Mouse (Mus musculus) liver, embryonic 13.5 days (tissue): ENCODE measurements around the gene Immp2l. TPM values are rescaled to one million over a fixed set of nuclear protein-coding genes. Genes with fewer than 3 reads are reported as not detected.
"Not testable (repeated sequence)": the region's sequence is repeated elsewhere in the genome, so short reads cannot be mapped to it uniquely, and the experiment has no call there.

Experiments
- ATAC-seq: fragments of 200-750 bp; cut with Nextera tagmentation; 2 replicates; pipeline ENCODE4 v1.8.0; 2017; ENCODE audit warnings: low read depth, mild to moderate bottlenecking, moderate number of reproducible peaks, moderate library complexity
- DNase-seq: peaks from one replicate; pipeline ENCODE4 v3.0.0; 2022
- H3K27ac ChIP-seq: fragments of 300-500 bp; sonication (generic); 2 replicates; pipeline ENCODE4 v1.5.1; 2015; ENCODE audit warnings: moderate library complexity, mild to moderate bottlenecking, inconsistent platforms
- H3K27me3 ChIP-seq: fragments of 300-500 bp; sonication (generic); 2 replicates; pipeline ENCODE4 v1.6.1; 2015; ENCODE audit warnings: mild to moderate bottlenecking, inconsistent platforms
- H3K36me3 ChIP-seq: fragments of 300-500 bp; sonication (generic); 2 replicates; pipeline ENCODE4 v1.6.1; 2015; ENCODE audit warnings: mild to moderate bottlenecking, inconsistent platforms
- H3K4me1 ChIP-seq: fragments of 300-500 bp; sonication (generic); replicated peaks from 2 replicates; pipeline ENCODE4 v1.6.1; 2015; ENCODE audit warnings: inconsistent platforms
- H3K4me2 ChIP-seq: fragments of 300-500 bp; sonication (generic); 2 replicates; pipeline ENCODE4 v1.6.1; 2015; ENCODE audit warnings: inconsistent platforms, mild to moderate bottlenecking, moderate library complexity
- H3K4me3 ChIP-seq: fragments of 300-500 bp; sonication (generic); replicated peaks from 2 replicates; pipeline ENCODE4 v1.5.1; 2015; ENCODE audit warnings: mild to moderate bottlenecking, inconsistent platforms
- H3K9ac ChIP-seq: fragments of 300-500 bp; sonication (generic); 2 replicates; pipeline ENCODE4 v1.6.1; 2015; ENCODE audit warnings: mild to moderate bottlenecking, inconsistent platforms
- H3K9me3 ChIP-seq: fragments of 300-500 bp; sonication (generic); replicated peaks from 2 replicates; pipeline ENCODE4 v1.6.1; 2016; ENCODE audit warnings: inconsistent platforms
- WGBS: fragments of 180-500 bp; shearing (Covaris S2); methylation state at CpG from one replicate; pipeline ENCODE4 v1.1.7; 2015; ENCODE audit not compliant: insufficient replicate concordance; 5-methylcytosine and 5-hydroxymethylcytosine counted together
- polyA plus RNA-seq: library from polyadenylated mRNA; unstranded; fragments of >200 nt; fragmentation: Nextera tagmentation; extraction: Ambion mirVana; gene quantifications from 2 replicates; pipeline ENCODE4 v1.2.1, GENCODE M21; 2015

Gene Immp2l
- polyA plus RNA-seq, 1 experiment from 2014 or later, result 10.8 TPM

DNA sequence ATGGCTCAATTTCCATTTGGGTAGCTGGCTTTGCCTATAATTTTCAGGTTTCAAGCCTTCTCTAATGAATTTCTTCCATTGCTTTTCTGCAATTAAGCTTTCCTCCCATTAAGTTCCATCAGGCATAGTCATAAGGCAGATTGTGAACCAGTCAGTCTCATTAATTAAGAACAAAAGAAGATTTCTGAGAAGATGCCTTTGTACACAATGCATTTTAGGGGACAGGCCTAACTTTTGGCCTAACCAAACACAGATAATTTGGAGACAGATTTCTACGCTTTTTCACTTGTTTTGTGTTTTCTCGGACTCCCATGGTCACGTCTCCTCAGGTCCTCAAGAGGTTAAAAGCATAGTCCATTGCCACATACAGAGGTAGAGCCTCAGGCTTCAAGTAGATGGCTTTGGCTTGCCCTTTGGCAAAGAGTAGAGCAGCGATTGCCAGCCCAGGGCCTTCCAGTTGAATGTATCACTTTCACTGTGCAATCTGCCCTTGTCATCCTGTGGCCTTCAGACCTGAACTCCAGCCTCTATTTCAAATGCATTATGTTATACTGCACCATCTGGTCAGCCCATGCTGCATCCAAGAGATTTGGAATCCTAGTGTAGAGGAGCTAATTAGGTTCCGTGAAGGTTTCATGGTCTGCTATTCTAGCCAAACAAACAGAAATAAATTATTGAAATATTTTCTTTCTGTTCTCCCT, 750.9 kb downstream of the Immp2l start:
- WGBS, result 74% methylated on average over 5 of the region's 5 CpGs
- Histone ChIP-seq H3K4me1 (no peaks in the 10 kb centered on the region), H3K4me2 (no peak overlapping the region), H3K36me3 (no peaks in the 10 kb centered on the region), H3K4me3 (no peak overlapping the region), H3K9me3 (no peaks in the 10 kb centered on the region), H3K27ac (no peak overlapping the region), H3K9ac (no peak overlapping the region), H3K27me3 (no peaks in the 10 kb centered on the region)
- DNase-seq, result no peak
- no peak for ATAC-seq

- not testable (repeated sequence) for H3K27me3 ChIP-seq, H3K36me3 ChIP-seq, H3K4me1 ChIP-seq, H3K27ac ChIP-seq, H3K9me3 ChIP-seq, H3K4me3 ChIP-seq, H3K9ac ChIP-seq, H3K4me2 ChIP-seq, ATAC-seq, DNase-seq
- WGBS, result no CpG with 5 or more reads among the region's 4 CpGs
Observed at GRCm38 (mm10) chr12:41777762-41778161, 753.9 kb downstream of the Immp2l start.

- not testable (repeated sequence) for H3K4me3 ChIP-seq, H3K9me3 ChIP-seq, H3K27me3 ChIP-seq, H3K9ac ChIP-seq, H3K27ac ChIP-seq, H3K4me2 ChIP-seq, H3K36me3 ChIP-seq, DNase-seq, ATAC-seq, H3K4me1 ChIP-seq
- WGBS, result 45% methylated on average over 1 of the region's 1 CpGs
Observed at GRCm38 (mm10) chr12:41793681-41794080, 769.8 kb downstream of the Immp2l start.

DNA sequence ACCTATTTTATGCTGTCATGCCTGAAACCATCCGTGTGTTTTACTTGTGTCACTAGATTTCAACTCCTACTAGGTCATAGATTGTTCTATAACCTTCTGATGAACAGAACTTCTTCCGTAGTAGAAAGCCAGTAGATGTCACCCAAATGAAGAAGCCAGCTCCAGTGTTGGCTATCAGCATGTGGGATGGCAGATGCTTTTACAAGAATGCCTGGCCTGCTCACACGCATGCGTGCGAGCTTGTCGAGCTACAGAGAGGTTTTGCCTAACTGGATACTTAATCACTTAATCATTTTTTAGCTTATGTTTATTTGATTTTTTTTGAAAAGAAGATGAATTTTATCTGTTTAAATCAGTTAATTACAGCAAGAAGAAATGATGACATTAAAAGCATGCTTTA, 805.6 kb downstream of the Immp2l start:
- H3K27me3 ChIP-seq, result no peaks in the 10 kb centered on the region
- H3K4me3 ChIP-seq, result no peak overlapping the region
- ATAC-seq, result no peak
- 71% methylated on average over 6 of the region's 6 CpGs for WGBS
- H3K36me3 ChIP-seq, result no peaks in the 10 kb centered on the region
- H3K4me2 ChIP-seq, result no peak overlapping the region
- no peaks in the 10 kb centered on the region for H3K9me3 ChIP-seq
- H3K9ac ChIP-seq, result no peak overlapping the region
- no peak overlapping the region for H3K27ac ChIP-seq
- H3K4me1 ChIP-seq, result no peaks in the 10 kb centered on the region
- no peak for DNase-seq

DNA sequence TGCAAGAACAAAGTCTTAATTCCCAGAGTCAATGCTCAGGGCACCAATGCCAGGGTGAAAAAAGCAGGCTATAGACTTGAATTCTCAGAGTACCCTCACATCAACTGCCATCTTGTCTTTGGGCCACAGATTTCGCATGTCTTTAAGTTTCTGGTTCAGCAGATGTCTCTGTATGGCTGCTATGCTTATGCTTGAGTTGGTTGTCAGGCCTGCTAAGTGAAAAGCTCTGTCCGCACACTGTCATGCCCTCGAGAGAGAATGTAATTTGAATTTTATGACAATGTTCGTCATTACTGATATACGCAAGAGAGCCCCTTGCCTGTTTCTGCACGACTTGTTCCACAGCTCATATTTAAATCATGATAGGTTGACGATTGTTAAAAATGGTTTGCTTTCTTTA, 807.8 kb downstream of the Immp2l start:
- ATAC-seq (no peak), DNase-seq (no peak)
- H3K4me2 ChIP-seq, result no peak overlapping the region
- no peak overlapping the region for H3K9ac ChIP-seq
- H3K9me3 ChIP-seq, result no peaks in the 10 kb centered on the region
- no peaks in the 10 kb centered on the region for H3K4me1 ChIP-seq
- no peak overlapping the region for H3K27ac ChIP-seq
- H3K27me3 ChIP-seq, result no peaks in the 10 kb centered on the region
- H3K4me3 ChIP-seq, result no peak overlapping the region
- whole genome bisulfite sequencing, result 70% methylated on average over 7 of the region's 7 CpGs
- no peaks in the 10 kb centered on the region for H3K36me3 ChIP-seq

- H3K4me1 ChIP-seq, result no peaks in the 10 kb centered on the region
- WGBS, result 54% methylated on average over 2 of the region's 2 CpGs
- H3K4me2 ChIP-seq, result no peak overlapping the region
- H3K36me3 ChIP-seq, result no peaks in the 10 kb centered on the region
- no peak overlapping the region for H3K4me3 ChIP-seq
- DNase-seq, result no peak
- no peaks in the 10 kb centered on the region for H3K27me3 ChIP-seq
- no peak overlapping the region for H3K9ac ChIP-seq
- H3K9me3 ChIP-seq, result no peaks in the 10 kb centered on the region
- no peak for ATAC-seq
- no peak overlapping the region for H3K27ac ChIP-seq
Observed at GRCm38 (mm10) chr12:41834646-41835045, 810.8 kb downstream of the Immp2l start.

DNA sequence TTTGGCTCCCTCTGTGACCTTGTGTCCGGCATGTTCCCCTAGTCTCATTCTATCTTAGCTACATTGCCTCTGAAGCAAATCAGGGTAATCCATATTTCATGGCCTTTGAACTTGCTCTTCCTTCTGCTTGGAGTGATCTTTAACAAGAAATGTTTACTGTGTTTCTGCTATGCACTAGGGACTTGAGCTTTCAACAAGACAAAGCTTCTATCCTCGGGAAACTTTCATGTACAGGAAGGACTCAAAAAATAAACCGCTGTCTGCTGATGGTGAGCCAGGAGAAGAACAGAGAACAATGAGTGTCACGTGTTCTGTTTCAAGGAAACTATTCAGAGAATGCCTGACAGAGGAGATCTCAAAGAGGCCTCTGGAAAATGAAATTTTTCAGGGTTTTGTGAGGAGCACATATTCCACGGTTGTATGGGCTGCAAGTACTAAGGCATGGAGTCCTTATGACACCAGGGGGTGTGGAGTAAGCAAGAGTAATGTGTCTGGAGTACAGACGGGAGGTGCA, 814.5 kb downstream of the Immp2l start:
- no peak overlapping the region for H3K4me2 ChIP-seq
- H3K4me1 ChIP-seq, result no peaks in the 10 kb centered on the region
- no peak overlapping the region for H3K27ac ChIP-seq
- no peak for DNase-seq
- no peak overlapping the region for H3K9ac ChIP-seq
- ATAC-seq, result no peak
- no peaks in the 10 kb centered on the region for H3K9me3 ChIP-seq
- no peaks in the 10 kb centered on the region for H3K36me3 ChIP-seq
- 46% methylated on average over 6 of the region's 6 CpGs for WGBS
- H3K4me3 ChIP-seq, result no peak overlapping the region
- H3K27me3 ChIP-seq, result no peaks in the 10 kb centered on the region

DNA sequence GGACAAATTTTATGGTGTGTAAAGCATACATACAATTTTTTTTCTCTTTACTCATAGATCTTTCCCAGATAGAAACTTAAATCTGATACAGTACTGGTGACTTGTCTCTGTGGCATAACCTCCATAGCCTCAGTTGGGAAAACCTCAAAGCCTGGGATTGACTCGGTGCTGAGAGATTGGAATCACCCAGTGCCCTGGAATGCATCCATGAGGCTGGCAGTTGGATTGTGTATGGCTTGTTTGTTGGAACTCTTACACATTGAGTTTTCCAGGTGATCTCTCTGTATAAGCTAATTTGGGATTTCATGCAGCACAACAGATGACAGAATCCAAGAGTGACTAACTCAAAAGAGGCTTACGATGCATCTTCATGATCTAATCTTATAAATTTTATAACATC, 815.4 kb downstream of the Immp2l start:
- ATAC-seq, result no peak
- Histone ChIP-seq H3K27ac (no peak overlapping the region), H3K9me3 (no peaks in the 10 kb centered on the region), H3K4me3 (no peak overlapping the region), H3K36me3 (no peaks in the 10 kb centered on the region), H3K4me1 (no peaks in the 10 kb centered on the region), H3K27me3 (no peaks in the 10 kb centered on the region), H3K9ac (no peak overlapping the region), H3K4me2 (no peak overlapping the region)
- WGBS, result 71% methylated on average over 2 of the region's 2 CpGs
- DNase-seq, result no peak

DNA sequence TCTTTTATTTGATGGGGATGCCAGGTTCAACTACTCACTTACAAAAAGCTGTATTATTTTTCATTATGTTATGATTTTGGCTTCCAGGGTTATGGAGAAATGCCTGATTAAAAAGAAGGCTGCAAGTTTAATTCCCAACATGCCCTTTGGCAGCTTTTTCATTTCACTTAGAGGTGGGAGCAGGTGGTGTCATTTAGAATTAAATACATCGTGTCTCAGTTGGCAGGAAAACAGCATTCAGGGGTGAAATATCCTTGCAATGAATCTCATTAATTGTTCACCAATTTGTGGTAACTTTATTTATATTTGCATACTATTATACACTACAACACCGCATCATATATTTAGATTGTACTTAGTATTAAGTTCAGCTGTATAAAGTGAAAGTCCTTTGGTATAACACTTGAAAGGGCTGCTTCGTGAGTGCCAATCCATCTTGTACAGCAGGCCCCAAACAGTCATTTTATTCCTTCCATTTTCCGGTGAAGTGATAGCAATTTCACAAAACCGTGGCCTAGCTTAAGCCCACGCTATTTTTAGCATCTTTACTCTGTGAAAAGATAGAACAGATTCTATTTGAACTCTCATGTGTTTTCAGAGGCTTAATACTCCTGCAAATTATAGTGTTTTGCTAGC, 818.9 kb downstream of the Immp2l start:
- Histone ChIP-seq H3K9ac (no peak overlapping the region), H3K27ac (no peak overlapping the region), H3K4me2 (no peak overlapping the region), H3K36me3 (no peaks in the 10 kb centered on the region), H3K4me1 (no peaks in the 10 kb centered on the region), H3K27me3 (no peaks in the 10 kb centered on the region), H3K9me3 (no peaks in the 10 kb centered on the region), H3K4me3 (no peak overlapping the region)
- ATAC-seq (no peak), DNase-seq (no peak)
- WGBS, result 64% methylated on average over 6 of the region's 6 CpGs

DNA sequence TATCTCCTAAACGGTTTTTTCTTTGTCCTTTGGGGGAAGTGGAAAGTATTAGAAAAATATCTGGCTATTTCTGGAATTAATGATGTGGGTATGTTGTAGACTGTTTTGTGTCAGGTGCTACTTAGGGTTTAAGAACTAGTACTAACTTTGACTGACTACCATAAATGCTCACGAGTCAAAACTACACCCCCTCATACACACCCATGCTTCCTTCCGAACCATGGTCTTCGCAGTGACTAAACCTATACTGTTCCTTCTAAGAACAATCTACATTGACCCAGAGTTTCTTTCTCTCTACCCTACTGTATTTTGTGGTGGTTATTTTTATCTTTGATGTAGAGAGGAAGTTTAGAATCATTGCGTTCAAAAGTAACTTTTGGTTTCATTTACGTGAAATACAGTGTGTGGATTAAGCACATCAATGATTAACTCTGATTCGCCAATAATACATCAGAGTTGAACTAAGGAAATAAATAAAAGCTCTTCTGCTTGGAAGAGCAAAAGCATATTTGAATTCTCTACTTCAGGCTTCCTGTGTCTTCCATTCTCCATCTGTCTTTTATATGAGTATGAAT, 828.1 kb downstream of the Immp2l start:
- WGBS, result 65% methylated on average over 7 of the region's 7 CpGs
- Histone ChIP-seq H3K9ac (no peak overlapping the region), H3K9me3 (no peaks in the 10 kb centered on the region), H3K27me3 (no peaks in the 10 kb centered on the region), H3K4me2 (no peak overlapping the region), H3K4me1 (no peaks in the 10 kb centered on the region), H3K27ac (no peak overlapping the region), H3K36me3 (no peaks in the 10 kb centered on the region), H3K4me3 (no peak overlapping the region)
- no peak for DNase-seq
- ATAC-seq, result no peak

GRCm38 (mm10) chr12:41859652-41860051, 835.8 kb downstream of the Immp2l start:
- 32% methylated on average over 5 of the region's 5 CpGs for WGBS
- not testable (repeated sequence) for H3K9me3 ChIP-seq, H3K9ac ChIP-seq, H3K4me2 ChIP-seq, H3K4me1 ChIP-seq, H3K27me3 ChIP-seq, H3K36me3 ChIP-seq, DNase-seq, ATAC-seq, H3K27ac ChIP-seq, H3K4me3 ChIP-seq

DNA sequence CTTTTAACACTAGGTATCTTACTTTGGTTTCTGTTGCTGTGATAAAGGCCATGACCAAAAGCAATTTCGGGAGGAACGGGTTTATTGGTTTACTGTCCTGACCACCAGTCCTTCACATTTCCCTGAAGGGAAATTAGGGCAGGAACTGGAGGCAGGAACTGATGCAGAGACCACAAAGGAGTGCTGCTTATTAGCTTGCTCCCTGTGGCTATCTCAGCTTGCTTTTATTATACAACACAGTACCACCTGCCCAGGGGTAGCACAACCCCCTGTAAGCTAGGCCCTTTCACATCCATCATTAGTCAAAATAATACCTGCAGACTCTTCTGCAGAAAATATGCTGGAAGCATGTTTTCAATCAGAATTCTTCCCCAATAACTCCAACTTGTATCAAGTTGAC, 844.4 kb downstream of the Immp2l start:
- no peaks in the 10 kb centered on the region for H3K4me1 ChIP-seq
- DNase-seq (no peak), ATAC-seq (no peak)
- H3K4me2 ChIP-seq, result no peak overlapping the region
- no peak overlapping the region for H3K27ac ChIP-seq
- H3K36me3 ChIP-seq, result no peaks in the 10 kb centered on the region
- H3K4me3 ChIP-seq, result no peak overlapping the region
- H3K9ac ChIP-seq, result no peak overlapping the region
- WGBS, result 73% methylated on average over 2 of the region's 2 CpGs
- H3K9me3 ChIP-seq, result no peaks in the 10 kb centered on the region
- H3K27me3 ChIP-seq, result no peaks in the 10 kb centered on the region
